Mouse (Mus musculus): Measurements from ENCODE around the gene March11. TPM values are rescaled to one million over a fixed set of nuclear protein-coding genes. Genes with fewer than 3 reads are reported as not detected.

The March11 gene
- polyA plus RNA-seq, 1 experiment from 2014 or later, result not detected

DNA sequence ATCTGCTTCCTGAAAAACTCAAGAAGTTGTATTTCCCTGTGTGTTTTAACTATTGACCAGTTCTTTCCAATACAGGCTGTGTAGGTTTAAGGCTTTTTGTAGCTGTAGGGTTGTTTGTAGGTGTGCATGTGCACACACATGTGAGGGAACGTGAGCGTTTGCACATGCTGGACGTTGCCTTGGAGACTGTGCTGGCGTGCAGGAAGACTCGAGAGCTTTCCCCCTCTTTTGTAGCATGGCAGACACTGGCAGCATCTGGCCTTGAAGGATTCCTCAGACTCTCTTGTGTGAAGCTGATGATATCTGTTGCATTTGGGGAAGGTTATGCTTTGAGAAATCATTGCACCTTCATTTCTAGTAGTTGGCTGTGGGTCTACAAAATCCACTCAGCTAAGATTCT, 35.5 kb downstream of the March11 start:
- Histone ChIP-seq H3K4me2 (ENCODE audit: low read depth, low read length) (no peak overlapping the region), H3K4me3 (ENCODE audit: low read depth, low read length) (no peak overlapping the region), H3K36me3 (replicated peaks; ENCODE audit: insufficient read depth, low read length) (no peaks in the 10 kb centered on the region), H3K9me3 (ENCODE audit: low read length) (no peaks in the 10 kb centered on the region), H3K27ac (ENCODE audit: low read depth) (no peak overlapping the region), H3K9ac (replicated peaks) (no peak overlapping the region), H3K4me1 (ENCODE audit: insufficient read depth) (no peaks in the 10 kb centered on the region), H3K27me3 (ENCODE audit: insufficient read depth, low read length) (no peaks in the 10 kb centered on the region)
- no peak for TF ChIP-seq CTCF (IDR thresholded peaks at IDR 0.05; ENCODE audit: low read depth)
- TF ChIP-seq EP300 (IDR thresholded peaks at IDR 0.05; ENCODE audit: low read depth), result no peak
- DNase-seq, result no peak
- ATAC-seq, result no peak
- WGBS (ENCODE audit: insufficient replicate concordance), result 81% methylated on average over 5 of the region's 5 CpGs

DNA sequence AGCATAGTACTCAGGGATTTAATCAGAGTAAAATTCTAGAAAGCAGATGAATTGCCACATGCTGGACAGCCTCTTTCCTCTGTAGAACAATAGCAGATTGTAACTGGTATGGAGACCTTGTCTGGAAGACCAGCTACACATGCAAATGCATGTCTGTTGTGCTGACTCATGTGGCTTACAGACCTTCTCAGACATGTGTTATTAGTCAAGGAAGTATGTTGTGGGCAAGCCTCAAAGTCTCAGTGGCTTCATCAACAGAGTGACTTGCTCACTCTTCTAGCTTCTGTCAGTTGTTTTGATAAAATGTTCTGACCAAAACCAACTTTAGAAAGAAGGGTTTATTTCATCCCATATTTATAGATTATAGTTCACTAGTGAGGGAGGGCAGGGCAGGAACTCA, 44.8 kb downstream of the March11 start:
- TF ChIP-seq CTCF (IDR thresholded peaks at IDR 0.05; ENCODE audit: low read depth) (no peak), EP300 (IDR thresholded peaks at IDR 0.05; ENCODE audit: low read depth) (no peak)
- H3K27ac ChIP-seq (ENCODE audit: low read depth), result no peak overlapping the region
- ATAC-seq (no peak), DNase-seq (no peak)
- no peak overlapping the region for H3K4me3 ChIP-seq (ENCODE audit: low read depth, low read length)
- no peaks in the 10 kb centered on the region for H3K36me3 ChIP-seq (replicated peaks; ENCODE audit: insufficient read depth, low read length)
- H3K27me3 ChIP-seq (ENCODE audit: insufficient read depth, low read length), result no peaks in the 10 kb centered on the region
- H3K4me2 ChIP-seq (ENCODE audit: low read depth, low read length), result no peak overlapping the region
- no peaks in the 10 kb centered on the region for H3K4me1 ChIP-seq (ENCODE audit: insufficient read depth)
- H3K9ac ChIP-seq (replicated peaks), result no peak overlapping the region
- no peaks in the 10 kb centered on the region for H3K9me3 ChIP-seq (ENCODE audit: low read length)

DNA sequence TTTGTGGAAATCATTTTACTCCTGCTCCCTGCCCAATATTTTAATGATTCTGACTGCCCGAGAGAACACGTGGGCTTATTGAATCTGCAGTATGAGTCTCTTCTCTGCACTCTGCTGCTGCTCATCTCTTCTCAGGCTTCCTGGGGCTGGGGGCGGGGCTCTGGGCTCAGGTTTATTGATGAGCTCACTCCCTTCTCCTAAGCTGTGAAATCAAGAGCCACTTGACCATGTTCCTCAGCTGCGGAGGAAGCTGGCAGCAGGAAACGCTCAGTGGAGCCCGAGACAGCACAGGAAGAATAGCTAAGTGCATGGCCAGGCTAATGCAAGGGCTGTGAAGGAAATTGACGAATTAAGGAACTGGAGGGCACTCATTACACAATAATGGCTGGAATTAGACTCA, 56.5 kb downstream of the March11 start:
- Histone ChIP-seq H3K4me3 (ENCODE audit: low read depth, low read length) (no peak overlapping the region), H3K4me1 (ENCODE audit: insufficient read depth) (no peaks in the 10 kb centered on the region), H3K36me3 (replicated peaks; ENCODE audit: insufficient read depth, low read length) (no peaks in the 10 kb centered on the region), H3K4me2 (ENCODE audit: low read depth, low read length) (no peak overlapping the region), H3K9me3 (ENCODE audit: low read length) (no peaks in the 10 kb centered on the region), H3K9ac (replicated peaks) (no peak overlapping the region), H3K27ac (ENCODE audit: low read depth) (no peak overlapping the region), H3K27me3 (ENCODE audit: insufficient read depth, low read length) (no peaks in the 10 kb centered on the region)
- ATAC-seq (no peak), DNase-seq (no peak)
- 17% methylated on average over 7 of the region's 7 CpGs for WGBS (ENCODE audit: insufficient replicate concordance)
- TF ChIP-seq CTCF (IDR thresholded peaks at IDR 0.05; ENCODE audit: low read depth) (no peak), EP300 (IDR thresholded peaks at IDR 0.05; ENCODE audit: low read depth) (no peak)

DNA sequence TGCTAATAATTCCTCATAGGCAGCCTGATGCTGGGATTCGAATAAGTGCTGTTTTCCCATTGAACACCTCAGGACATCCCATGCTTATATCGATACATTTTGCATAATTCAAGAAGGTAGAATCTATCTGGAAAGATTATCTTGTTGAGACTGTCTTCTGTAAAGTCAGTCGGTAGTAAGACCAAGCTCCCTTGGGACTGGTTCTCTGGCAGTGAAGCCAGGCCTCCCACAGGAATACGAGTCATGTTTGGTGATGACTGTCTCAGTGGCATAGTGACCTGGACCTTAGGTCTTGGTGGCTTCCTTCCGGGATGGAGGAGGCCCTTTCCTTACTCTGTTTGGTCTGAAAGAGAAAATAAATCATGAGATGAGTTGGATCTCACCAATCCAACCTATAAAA, 57.7 kb downstream of the March11 start:
- Histone ChIP-seq H3K27me3 (ENCODE audit: insufficient read depth, low read length) (no peaks in the 10 kb centered on the region), H3K4me1 (ENCODE audit: insufficient read depth) (no peaks in the 10 kb centered on the region), H3K9ac (replicated peaks) (no peak overlapping the region), H3K27ac (ENCODE audit: low read depth) (no peak overlapping the region), H3K36me3 (replicated peaks; ENCODE audit: insufficient read depth, low read length) (no peaks in the 10 kb centered on the region), H3K4me3 (ENCODE audit: low read depth, low read length) (no peak overlapping the region), H3K9me3 (ENCODE audit: low read length) (no peaks in the 10 kb centered on the region), H3K4me2 (ENCODE audit: low read depth, low read length) (no peak overlapping the region)
- TF ChIP-seq EP300 (IDR thresholded peaks at IDR 0.05; ENCODE audit: low read depth) (no peak), CTCF (IDR thresholded peaks at IDR 0.05; ENCODE audit: low read depth) (no peak)
- ATAC-seq (no peak), DNase-seq (no peak)
- WGBS (ENCODE audit: insufficient replicate concordance), result 70% methylated on average over 5 of the region's 5 CpGs

DNA sequence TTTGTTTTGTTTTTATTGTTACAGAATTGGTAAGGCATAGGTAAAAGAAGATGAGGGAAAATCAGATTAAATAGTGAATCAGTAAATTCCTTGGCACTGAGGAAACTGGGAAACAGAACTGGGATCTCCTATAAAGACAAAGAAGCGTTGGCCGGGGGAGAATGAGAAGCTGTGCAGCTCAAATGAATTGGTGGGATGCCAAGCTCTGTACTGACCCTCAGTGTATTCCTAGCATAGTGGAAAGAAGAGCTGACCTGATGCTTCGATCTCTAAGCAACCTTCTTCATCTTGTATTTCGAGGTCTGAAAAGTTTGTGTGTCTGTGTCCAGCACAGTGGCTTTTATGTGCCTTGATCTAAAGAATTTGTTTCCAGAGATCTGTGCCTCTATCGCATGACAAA, 64.9 kb downstream of the March11 start:
- TF ChIP-seq CTCF (IDR thresholded peaks at IDR 0.05; ENCODE audit: low read depth) (no peak), EP300 (IDR thresholded peaks at IDR 0.05; ENCODE audit: low read depth) (no peak)
- H3K9me3 ChIP-seq (ENCODE audit: low read length), result no peaks in the 10 kb centered on the region
- no peak overlapping the region for H3K4me2 ChIP-seq (ENCODE audit: low read depth, low read length)
- no peak for ATAC-seq
- no peak overlapping the region for H3K4me3 ChIP-seq (ENCODE audit: low read depth, low read length)
- H3K27me3 ChIP-seq (ENCODE audit: insufficient read depth, low read length), result no peaks in the 10 kb centered on the region
- H3K9ac ChIP-seq (replicated peaks), result no peak overlapping the region
- no peaks in the 10 kb centered on the region for H3K36me3 ChIP-seq (replicated peaks; ENCODE audit: insufficient read depth, low read length)
- 0 out of 2 replicates have a peak, but pooled peaks cover 2% of the 10 kb centered on the region for H3K4me1 ChIP-seq (ENCODE audit: insufficient read depth)
- 80% methylated on average over 5 of the region's 5 CpGs for WGBS (ENCODE audit: insufficient replicate concordance)
- H3K27ac ChIP-seq (ENCODE audit: low read depth), result no peak overlapping the region
- DNase-seq, result no peak

DNA sequence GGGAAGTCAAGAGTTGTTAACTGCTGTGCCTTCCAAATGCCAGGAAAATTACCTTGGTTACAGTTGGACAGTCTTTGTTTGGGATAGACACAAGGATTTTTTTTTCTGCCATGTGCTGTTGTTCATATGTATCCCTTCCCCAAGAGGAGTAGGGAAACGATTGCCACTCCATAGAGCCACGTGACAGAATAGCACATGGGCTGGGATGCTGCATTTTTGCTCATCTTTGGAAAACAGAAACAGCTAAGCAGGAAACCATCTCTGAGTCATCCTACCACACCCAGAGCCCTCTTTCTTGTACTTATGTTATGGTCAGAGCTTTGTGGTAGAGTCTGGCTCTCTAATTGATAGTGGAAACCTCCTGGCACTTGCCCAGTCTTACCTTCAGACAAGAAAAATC, 65.4 kb downstream of the March11 start:
- no peaks in the 10 kb centered on the region for H3K36me3 ChIP-seq (replicated peaks; ENCODE audit: insufficient read depth, low read length)
- no peak for TF ChIP-seq CTCF (IDR thresholded peaks at IDR 0.05; ENCODE audit: low read depth)
- no peak for TF ChIP-seq EP300 (IDR thresholded peaks at IDR 0.05; ENCODE audit: low read depth)

DNA sequence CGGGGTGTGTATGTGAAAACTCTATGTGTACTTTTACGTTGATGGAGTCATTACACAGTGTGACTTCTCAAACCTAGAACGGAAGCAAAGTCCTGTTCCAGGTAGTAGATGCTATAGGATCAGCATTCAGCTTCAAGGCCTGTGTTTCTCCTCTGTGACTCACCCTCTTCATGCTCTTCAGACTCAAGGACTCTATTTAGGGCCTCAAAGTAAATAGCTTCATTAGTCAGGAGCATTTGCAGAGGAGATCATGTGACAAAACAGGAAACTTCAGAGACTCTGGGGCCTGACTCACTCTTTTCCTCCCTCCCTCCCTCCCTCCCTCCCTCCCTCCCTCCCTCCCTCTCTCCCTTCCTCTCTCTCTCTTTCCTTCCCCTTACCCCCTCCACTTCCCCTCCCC, 66.1 kb downstream of the March11 start:
- ATAC-seq (no peak), DNase-seq (no peak)
- Histone ChIP-seq H3K27me3 (ENCODE audit: insufficient read depth, low read length) (no peaks in the 10 kb centered on the region), H3K4me2 (ENCODE audit: low read depth, low read length) (no peak overlapping the region), H3K36me3 (replicated peaks; ENCODE audit: insufficient read depth, low read length) (no peaks in the 10 kb centered on the region), H3K9ac (replicated peaks) (no peak overlapping the region), H3K9me3 (ENCODE audit: low read length) (no peaks in the 10 kb centered on the region), H3K4me3 (ENCODE audit: low read depth, low read length) (no peak overlapping the region), H3K4me1 (ENCODE audit: insufficient read depth) (0 out of 2 replicates have a peak, but pooled peaks cover 2% of the 10 kb centered on the region), H3K27ac (ENCODE audit: low read depth) (no peak overlapping the region)
- 76% methylated on average over 3 of the region's 3 CpGs for WGBS (ENCODE audit: insufficient replicate concordance)
- no peak for TF ChIP-seq CTCF (IDR thresholded peaks at IDR 0.05; ENCODE audit: low read depth)
- TF ChIP-seq EP300 (IDR thresholded peaks at IDR 0.05; ENCODE audit: low read depth), result no peak

More for the DNA sequence above, 65.4 kb downstream of the March11 start:
- Histone ChIP-seq H3K27me3 (ENCODE audit: insufficient read depth, low read length) (no peaks in the 10 kb centered on the region), H3K9ac (replicated peaks) (no peak overlapping the region), H3K4me2 (ENCODE audit: low read depth, low read length) (no peak overlapping the region), H3K4me3 (ENCODE audit: low read depth, low read length) (no peak overlapping the region), H3K27ac (ENCODE audit: low read depth) (no peak overlapping the region), H3K9me3 (ENCODE audit: low read length) (no peaks in the 10 kb centered on the region), H3K4me1 (ENCODE audit: insufficient read depth) (0 out of 2 replicates have a peak, but pooled peaks cover 2% of the 10 kb centered on the region)
- WGBS (ENCODE audit: insufficient replicate concordance), result 69% methylated on average over 2 of the region's 2 CpGs
- no peak for ATAC-seq
- DNase-seq, result no peak
